Mouse (Mus musculus) adrenal gland, adult 8-10 months (tissue): ENCODE results near the gene Mon1a. TPM values are rescaled to one million over a fixed set of nuclear protein-coding genes. Genes with fewer than 3 reads are reported as not detected.

Experiments
- DNase-seq: peaks from one replicate; pipeline ENCODE4 v3.0.0; 2022
- total RNA-seq, 4 experiments: library from RNA; stranded (reverse); gene quantifications; 2 replicates each; pipeline ENCODE4 v1.2.4; 2022

Mon1a gene
- total RNA-seq, 4 experiments from 2014 or later = 19.5 to 22.1 (median 20.1) TPM

DNA sequence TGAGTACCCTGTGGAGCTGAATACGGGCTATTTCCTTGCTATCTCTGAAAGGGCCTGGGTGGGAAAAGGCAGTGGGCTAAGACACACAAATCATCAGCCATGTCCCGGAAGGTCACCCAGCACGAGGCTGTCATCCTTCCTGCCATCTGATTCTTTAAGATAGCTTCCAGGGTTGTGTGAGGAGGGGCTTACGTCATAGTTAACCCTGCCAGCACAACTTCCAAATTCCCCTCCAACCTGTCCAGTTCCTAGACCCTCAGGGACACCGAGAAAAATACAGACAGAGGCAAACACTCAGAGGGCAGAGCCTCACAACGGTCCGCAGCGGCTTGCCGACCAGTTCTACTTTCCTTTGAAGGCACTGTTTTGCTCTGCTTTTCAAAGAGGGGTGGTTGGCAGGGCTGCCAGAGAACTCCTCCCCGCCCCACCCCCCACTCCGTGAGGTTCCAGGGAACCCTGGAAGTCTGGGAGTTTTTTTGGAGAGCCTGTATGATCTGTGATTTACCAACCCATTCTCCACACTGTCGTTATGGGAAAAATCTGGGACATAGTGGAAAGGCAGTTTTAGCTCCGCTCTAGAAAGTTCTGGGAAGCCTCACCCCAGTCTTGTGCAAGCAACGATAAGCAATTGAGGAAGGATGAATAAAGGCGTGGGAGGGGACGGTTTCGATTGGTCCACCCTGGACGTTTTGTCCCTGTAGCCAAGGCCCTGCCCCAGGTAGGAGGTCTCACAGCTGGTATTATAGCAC, 20.6 kb downstream of the Mon1a start:
- DNase-seq = no peak

DNA sequence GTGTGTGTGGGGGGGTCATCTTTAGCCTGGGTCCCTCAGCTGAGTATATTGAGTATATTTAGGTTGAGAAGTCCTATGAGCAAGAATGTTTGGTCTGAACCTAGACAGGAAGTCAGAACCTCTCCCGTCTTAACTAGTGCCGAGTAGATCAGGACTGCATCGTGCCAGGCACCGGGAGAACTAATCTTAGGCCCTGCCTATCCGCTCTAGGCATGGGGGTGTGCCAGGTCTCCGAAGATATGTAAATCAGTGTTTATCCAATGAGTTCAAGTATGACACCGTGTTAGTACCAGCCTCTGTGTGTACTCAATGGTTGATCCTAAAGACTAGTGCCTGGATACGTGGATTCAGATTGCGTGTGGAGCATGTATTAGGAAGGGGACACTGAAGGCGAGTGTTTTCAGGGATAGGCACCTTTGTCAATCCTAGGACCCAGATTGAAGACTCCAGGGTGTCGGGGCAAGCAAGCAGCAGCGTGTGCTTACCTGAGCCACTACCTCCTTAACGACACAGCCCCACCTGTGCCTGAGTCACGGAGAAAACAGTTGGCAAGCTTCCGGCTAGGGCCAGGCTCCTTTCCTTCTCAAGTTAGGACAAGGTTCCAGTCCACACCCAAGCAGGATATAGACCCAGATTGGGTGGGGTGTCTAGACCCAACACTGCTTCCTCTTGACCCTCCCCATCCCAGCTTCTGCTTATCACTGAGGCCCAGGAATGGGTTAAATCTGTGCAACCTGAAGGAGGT, 22.2 kb downstream of the Mon1a start:
- no peak for DNase-seq

DNA sequence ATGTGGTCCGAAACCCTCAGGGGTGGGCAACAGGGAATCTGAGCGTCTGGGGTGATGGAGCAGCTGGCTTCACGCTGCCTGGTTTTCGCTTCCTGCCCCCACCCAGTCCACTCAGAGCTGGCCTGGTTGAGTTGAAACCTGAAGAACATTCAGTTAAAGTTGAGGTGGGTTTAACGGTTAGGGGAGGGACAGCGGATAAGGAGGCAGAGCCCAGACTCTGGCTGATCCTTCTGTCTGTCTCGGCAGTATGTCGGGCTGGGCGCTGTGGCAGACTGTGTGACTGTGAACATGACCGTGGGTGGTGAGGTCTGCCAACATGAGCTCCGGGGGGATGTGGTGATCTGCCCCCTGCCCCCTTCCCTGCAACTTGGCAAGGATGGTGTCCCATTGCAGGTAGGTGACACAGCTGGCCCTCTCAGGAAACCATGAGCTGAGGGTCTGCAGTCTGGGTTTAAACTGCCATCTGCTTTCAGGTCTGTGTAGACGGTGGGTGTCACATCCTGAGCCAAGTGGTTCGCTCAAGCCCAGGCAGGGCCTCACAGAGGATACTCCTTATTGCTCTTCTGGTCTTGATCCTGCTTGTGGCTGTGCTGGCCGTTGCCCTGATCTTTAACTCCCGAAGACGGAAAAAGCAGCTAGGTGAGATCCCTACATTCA, 26.9 kb downstream of the Mon1a start:
- DNase-seq = no peak

DNA sequence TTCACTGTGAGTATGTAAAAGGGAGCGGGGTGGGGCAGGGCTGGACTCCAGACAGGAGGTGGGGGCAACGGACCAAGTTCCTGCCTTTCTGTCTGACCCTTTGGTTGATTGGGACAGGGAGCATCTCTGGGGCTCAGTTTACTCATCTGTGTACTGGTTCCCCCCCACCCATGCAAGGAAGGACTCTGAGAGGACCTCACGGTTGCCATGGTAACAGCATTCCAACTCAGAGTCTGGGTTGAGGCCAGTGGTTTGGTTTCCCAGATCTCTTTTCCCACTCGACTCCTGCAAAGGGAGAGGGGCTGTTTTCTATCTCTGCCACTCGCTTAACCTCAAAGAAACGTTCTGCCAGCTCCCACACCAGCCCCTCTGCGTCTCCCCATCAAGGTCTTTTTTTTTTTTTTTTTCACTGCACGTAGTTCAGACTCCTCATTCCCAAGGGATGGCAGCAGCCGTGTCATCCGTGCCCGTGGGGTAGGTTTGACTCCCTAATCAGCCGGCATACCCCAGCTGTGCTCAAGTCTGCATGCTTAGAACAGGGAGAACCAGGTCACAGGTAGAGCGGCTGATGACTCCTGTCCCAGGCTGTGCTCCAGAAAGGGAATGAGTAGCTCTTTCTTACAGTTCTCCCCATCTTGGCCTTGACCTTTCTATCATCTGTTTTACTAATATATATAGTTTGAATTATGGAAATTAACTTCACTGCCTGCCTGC, 30.1 kb downstream of the Mon1a start:
- no peak for DNase-seq

DNA sequence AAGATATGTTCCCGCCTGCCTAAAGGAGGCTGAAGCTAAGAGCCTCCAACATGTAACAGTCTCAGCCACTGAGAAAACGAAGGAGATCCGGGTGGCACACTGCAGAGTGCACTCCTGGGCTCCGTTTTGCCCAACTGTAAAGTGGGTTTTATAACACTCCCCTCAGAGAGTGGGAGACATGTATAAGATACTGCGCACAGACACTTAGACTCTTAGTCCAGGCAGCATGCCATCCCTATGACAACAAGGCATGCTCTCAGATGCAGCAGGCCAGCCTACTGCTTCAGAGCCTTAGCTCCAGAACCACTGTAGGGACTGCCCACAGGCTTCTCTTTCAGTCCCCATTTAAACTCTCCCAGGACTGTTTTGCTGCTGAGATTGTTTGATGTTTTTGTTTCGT, 30.9 kb downstream of the Mon1a start:
- no peak for DNase-seq

DNA sequence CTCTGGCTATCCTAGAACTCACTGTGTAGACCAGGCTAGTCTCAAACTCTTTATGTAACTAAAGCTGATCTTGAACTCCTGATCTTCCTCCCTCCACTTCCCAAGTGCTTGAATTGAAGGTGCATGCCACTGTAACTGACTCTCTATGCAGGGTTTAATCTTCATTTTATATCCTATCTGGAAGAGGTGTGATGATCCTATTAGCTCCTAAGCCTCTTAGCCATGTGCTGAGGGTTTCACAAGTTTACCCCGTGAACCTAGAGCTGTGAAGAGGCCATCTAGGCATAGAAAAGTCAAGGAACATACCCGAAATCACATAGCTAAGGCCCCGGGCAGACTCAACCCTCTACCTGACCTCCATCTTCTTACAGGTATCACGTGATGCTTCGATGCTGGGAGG, 31.5 kb downstream of the Mon1a start:
- no peak for DNase-seq

DNA sequence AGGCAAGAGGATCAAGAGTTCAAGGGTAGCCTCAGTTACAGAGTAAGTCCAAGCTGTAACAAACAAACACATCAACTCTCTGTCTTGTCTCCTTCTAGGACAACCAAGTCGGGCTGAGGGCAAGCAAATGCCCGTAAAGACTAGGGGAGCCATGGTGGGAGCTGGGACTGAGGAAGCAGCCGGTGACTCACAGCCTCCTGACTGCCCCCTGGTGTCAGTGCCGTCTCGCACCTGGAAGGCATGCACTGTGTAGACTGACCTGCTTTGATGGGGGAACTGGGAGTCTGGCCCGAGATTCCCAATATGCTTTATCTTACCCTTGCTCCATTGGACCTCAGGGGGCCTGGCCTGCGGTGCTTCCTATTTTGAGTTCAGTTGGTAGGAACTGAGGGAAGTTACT, 35.1 kb downstream of the Mon1a start:
- DNase-seq = no peak

DNA sequence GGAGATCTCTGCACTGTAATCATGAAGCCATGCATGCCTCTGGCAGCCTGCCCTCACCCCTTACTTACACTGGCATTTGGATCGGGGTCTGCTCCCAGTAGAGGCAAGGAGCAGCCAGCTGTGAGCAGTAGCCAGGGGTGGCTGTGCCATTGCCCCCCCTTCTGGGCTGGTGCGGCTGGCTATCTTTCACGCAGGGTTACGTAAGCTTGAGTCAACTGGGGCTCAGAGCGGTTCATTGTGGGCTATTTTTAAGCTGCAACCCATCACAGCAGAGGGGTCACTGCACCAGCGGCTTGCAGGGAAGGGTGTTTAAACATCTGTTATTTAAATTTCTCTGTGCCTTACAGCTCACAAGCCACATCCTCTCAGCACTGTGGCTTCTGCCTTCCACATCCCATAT, 36.0 kb downstream of the Mon1a start:
- DNase-seq = no peak

DNA sequence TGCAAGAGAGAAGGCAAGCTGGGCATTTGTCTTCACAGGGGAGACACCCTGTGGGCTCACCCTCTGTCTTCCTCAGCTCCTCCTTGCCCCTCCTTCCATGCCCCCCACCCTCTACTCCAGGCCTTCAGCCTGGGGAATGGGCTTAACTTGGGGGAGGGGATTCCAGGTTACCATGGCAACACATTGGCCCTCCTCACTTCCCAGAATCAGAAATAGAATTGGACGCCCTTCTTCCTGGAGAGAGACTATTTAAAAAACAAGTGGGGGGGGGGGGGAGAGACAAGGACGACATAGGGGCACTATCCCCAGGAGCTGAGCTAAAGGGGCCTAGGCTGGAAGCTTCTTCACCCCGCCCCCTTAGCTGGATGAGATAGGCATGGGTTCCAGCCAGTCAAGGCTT, 37.3 kb downstream of the Mon1a start:
- no peak for DNase-seq

DNA sequence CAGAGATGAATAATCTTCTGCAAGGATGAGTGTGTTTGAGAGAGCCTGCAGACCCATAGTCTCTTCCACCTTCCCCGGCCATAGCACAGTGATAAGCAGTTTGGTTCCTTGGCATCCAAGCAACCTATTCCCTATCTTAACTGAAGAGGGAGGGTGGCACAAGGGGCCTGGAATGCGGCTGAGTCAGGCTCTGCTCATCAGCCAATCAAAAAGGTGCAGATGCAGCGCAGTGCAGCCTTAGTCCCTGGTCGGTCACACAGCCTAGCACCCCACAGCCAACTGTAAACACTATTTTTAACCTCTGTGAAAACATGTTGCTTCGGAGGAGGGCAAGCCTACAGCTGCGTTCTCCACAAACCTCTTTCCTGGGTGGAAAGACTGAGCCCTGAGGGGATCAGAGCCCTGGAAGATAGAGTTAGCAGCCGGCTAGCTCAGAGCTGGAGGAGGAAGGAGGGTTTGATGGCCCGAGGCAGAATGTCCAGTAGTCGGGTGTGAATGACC, 39.0 kb downstream of the Mon1a start:
- DNase-seq = no peak

DNA sequence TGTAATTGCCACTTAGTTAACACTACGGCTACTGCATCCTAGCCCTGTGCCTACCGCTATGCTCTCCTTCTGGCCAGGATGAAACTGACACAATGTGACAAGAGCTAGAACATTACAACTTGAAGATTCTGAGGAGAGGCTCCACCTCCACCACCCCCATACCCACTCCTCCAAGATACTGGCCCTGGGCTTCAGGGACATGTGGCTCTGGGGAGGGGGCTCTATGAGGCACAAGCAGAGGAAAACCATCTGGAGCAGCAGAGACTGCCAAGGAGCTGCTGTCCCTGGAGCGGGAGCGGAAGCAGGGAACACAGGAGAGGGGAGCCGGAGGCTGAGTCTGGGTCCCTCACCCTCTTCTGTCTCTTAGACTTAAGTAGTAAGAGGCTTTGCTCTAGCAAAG, 39.8 kb downstream of the Mon1a start:
- DNase-seq = no peak

DNA sequence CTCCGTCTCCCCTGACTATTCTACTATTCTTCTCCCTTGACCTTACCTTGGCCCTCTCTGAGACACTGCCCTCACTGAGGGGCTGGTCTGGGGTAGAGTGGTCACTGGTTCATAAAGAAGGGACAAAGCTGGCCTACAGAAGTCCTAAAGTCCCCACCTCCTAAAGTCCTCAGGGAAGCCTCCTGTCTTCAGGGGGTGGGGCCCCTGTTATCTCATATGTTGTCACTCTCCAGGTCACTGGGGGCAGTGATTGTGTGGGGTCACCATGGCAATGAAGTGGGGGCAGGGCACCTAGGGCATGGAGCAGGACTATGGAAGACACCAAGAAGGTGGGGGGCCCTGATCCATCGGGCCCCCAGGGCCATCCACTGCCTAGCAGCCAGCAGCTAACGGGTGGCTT, 40.2 kb downstream of the Mon1a start, which contains the start of gene Actl11:
Gene Actl11, plus strand, starts transcription at position 301 of the 400 bp plus-strand sequence.
- no peak for DNase-seq

DNA sequence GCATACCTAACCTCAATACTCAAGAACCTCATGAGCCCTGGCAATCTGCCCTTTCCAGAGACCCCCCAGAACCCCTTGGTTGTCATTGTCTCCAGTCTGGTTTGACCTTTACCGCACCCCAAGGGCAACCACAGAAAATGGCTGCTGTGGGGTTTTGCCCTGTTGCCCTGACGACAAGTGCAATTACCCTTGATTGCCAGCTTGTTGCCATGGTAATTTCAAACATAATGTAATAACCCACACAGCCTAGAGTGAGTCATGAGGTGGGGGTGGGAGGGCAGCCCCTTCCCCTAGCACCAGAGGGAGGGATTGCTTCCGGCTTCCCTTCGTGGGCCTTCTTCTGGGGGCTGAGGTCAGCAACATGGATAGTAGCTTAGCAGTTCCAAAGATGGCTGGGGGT, 44.3 kb downstream of the Mon1a start:
- no peak for DNase-seq

DNA sequence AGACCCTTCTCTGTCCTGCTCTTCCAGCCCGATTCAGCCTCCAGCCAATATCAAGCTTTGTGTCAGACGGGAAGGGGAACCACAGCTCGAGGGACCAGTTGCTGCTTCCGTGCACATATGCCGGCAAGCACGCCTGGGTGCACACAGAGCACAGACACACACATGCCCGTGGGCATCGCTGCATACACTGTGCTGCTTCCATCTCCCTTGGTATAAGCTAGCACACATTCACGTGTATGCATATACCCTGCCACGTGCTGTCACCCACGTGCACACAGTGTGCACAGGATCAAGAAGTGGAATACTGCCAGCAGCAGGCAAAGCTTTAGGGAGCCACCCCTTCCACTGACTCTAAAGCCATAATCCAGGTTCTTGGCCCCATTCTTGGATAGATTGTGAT, 46.2 kb downstream of the Mon1a start:
- DNase-seq = no peak

DNA sequence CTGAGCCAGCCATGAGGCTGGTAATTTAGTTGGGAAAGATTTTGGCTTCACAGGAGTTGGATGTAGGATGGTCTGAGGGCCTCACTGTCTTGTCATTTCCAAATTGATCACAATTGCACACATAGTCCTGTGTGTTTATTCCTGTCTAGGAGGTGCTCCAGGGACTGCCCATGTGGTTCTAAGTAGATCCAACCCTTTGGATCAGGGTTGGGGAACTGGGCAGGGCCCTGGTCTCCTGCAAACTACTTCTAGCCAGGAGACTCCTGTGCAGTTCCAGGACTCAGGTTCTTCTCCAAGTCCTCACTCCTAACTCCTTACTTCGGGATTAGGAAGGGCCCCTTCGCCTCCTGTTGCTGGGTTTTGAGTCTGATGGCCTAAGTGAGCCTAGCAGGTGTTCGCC, 47.4 kb downstream of the Mon1a start, which contains the start of gene Camkv:
Gene Camkv, plus strand, starts transcription at position 301 of the 400 bp plus-strand sequence.
- DNase-seq = no peak

DNA sequence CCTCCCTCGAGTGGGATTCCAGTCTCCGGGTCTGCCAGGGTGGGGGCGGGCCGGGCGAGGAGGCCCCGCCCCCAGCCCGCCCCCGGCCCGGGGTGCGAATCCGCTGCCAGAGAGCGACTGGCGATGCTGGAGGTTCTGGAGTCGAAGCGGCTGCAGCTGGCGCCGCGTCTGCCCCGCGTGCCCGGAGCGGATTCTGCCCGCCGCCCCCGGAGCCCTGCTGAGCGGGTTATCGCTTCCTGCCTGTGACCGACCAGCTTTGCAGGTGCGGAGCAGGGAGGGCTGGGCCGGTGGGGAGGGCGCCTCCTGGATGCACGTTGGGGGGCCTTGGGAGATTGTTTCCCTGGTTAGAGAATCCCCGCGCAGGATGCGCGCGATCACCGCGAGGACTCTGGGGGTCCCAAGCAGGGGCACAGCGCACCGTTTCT, 47.9 kb downstream of the Mon1a start:
- DNase-seq = no peak

DNA sequence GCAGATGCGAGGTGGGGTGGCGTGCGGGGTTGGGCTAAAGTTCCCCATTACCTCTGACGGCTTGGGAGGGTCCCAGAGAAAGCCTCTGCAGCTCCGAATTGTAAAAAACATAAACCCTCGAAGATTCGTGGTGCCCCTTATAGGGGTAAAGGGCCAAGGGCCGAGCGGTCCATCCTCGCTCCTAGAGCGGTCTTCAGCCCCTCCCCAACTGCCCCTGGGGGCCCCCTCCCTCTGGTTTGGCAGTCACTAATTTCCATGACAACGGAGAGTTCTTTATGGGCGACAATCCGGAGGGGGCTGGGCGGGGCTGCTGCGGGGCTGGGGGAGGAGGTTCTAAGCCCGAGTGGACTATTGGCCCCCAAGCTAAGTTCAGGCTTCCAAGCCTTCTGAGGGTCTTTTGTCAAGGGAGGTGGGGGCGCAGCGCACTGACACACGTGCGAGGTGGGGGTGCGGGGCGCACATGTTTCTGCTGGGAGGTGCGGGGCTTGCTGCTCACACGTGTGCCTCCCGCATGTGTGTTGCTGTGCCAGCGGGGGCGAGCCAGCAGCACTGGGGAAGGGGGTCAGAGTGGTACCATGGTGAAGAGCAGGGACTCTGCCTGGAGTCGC, 48.4 kb downstream of the Mon1a start:
- DNase-seq = no peak

DNA sequence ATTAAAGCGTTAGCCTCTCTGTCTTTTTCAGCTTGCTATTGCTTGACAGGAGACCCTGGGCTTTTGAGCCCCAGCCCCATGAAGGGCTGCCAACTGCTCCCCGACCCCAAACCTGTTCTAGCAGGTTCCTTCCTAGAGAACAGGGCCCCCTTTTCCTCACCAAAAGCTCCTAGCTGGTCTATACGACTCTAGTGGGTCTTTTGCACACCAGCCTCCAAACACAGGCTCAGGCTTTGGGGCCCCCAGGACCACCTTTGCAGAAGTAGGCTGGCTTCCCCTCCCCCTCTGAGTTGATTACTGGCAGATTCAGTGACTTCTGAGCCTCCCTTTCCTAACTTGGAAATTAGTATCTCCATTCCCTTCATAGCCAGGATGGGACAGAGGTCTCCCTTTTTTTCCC, 48.9 kb downstream of the Mon1a start:
- no peak for DNase-seq

DNA sequence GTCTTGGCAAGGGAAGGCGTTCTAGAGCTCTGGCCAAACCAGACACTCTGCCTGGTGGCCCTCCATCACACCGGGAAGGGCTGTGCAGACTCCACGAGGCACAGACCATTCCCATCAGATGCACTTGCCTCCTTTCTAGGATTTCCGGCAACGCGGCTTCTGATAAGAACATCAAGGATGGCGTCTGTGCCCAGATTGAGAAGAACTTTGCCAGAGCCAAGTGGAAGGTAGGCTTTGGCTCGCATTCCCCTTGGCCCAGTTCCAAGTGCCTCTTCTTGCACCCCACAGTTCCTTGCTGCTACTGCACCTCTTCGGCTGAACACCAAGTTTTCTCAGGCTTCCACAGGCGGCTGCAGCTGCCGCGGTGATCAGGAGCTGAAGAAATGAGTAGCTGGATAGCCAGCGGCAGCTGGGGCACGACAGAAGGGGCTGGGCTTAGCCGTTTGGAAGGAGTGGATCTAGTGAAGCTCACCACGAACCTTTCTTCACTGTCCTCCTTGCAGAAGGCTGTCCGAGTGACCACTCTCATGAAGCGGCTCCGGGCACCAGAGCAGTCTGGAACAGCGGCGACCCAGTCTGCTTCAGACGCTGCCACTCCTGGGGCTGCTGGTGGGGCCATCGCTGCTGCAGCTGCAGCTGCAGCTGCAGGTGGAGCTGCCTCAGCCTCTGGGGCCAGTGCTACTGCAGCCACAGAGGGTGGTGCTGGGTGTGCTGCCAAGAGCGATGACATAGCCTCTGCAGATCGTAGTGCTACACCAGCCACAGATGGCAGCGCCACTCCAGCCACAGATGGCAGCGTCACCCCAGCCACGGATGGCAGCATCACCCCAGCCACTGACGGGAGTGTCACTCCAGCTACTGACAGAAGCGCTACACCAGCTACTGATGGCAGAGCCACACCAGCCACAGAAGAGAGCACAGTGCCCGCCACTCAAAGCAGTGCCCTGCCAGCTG, 59.6 kb downstream of the Mon1a start:
- no peak for DNase-seq

DNA sequence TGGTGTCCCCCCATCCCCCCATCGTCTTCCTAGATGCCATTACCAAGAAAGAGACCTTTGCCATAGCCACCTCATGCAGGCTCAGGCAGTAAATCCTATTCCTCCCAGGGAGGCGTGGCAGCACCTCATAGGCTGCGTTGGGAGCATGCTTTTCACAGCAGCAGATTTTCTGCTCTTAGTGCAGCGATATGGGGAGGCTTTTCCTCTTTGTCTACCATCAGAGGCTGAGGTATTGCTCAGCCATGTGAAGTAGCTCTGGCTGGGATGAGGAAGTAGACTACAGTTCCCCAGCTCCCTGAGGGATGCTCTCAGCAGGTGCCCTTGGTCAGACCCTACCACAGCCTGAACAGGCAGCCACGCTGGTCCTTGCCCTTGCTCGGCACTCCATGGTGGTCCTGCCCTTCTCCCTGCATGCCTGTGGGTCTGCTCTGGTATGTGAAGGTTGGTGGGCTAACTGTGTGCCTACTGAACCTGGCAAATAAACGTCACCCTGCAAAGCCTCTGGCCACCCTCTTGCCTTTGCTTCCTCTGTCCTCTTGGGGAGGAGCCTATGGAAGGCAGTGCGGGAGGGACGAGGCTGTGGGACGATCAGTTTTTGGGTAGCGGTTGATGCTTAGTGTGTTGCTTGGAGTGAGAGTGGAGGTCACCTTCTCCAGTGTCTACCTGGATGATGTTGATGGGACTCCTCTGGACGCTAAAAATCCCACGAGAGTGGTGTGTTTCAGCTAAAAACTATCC, 61.4 kb downstream of the Mon1a start:
- no peak for DNase-seq
